Mouse (Mus musculus) neural tube, embryonic 14.5 days (tissue): ENCODE measurements around the gene Esm1. TPM values are rescaled to one million over a fixed set of nuclear protein-coding genes. Genes with fewer than 3 reads are reported as not detected.
A peak's percentile ranks its signal among the peaks of the same experiment; 100 is the strongest.

ENCODE experiments used
- ATAC-seq: fragments of 200-750 bp; cut with Nextera tagmentation; 2 replicates; pipeline ENCODE4 v1.8.0; 2017; ENCODE audit warnings: low read depth, mild to moderate bottlenecking, moderate TSS enrichment, moderate library complexity
- H3K27ac ChIP-seq: fragments of 300-500 bp; sonication (generic); 2 replicates; pipeline ENCODE4 v1.5.1; 2014; ENCODE audit warnings: low read depth, mild to moderate bottlenecking, control low read depth, low read length, moderate library complexity, mixed read lengths
- H3K27me3 ChIP-seq: fragments of 300-500 bp; sonication (generic); 2 replicates; pipeline ENCODE4 v1.6.1; 2014; ENCODE audit warnings: low read length; ENCODE audit not compliant: control insufficient read depth, insufficient read depth
- H3K36me3 ChIP-seq: fragments of 300-500 bp; sonication (generic); 2 replicates; pipeline ENCODE4 v1.6.1; 2014; ENCODE audit warnings: low read length, mixed read lengths; ENCODE audit not compliant: control insufficient read depth, insufficient read depth
- H3K4me1 ChIP-seq: fragments of 300-500 bp; sonication (generic); 2 replicates; pipeline ENCODE4 v1.6.1; 2014; ENCODE audit warnings: low read length; ENCODE audit not compliant: control insufficient read depth, insufficient read depth
- H3K4me2 ChIP-seq: fragments of 300-500 bp; sonication (generic); 2 replicates; pipeline ENCODE4 v1.6.1; 2014; ENCODE audit warnings: mild to moderate bottlenecking, low read depth, low read length, control low read depth
- H3K4me3 ChIP-seq: fragments of 300-500 bp; sonication (generic); 2 replicates; pipeline ENCODE4 v1.5.1; 2014; ENCODE audit warnings: low read depth, low read length, control low read depth, mixed read lengths
- H3K9ac ChIP-seq: fragments of 300-500 bp; sonication (generic); replicated peaks from 2 replicates; pipeline ENCODE4 v1.6.1; 2014; ENCODE audit warnings: low read depth, mild to moderate bottlenecking, control low read depth, low read length, mixed read lengths
- H3K9me3 ChIP-seq: fragments of 300-500 bp; sonication (generic); 2 replicates; pipeline ENCODE4 v1.6.1; 2016; ENCODE audit warnings: low read length; ENCODE audit not compliant: control insufficient read depth
- WGBS: fragments of 180-500 bp; shearing (Covaris S2); extraction: QIAGEN DNeasy Blood & Tissue Kit; methylation state at CpG from one replicate; pipeline ENCODE4 v1.1.7; 2014; 5-methylcytosine and 5-hydroxymethylcytosine counted together
- polyA plus RNA-seq: library from polyadenylated mRNA; unstranded; fragments of >200 nt; fragmentation: Nextera tagmentation; extraction: Ambion mirVana; gene quantifications from 2 replicates; pipeline ENCODE4 v1.2.1, GENCODE M21; 2014

Gene Esm1
- 0.19 and 1.0 TPM in 2 replicates for polyA plus RNA-seq

GRCm38 (mm10) chr13:113209624-113210023 is at the start of gene Esm1:
Gene Esm1, plus strand, starts transcription at chr13:113209659.
- H3K9ac ChIP-seq: no peak within 1 kb of the TSS
- H3K27ac ChIP-seq: no peak within 1 kb of the TSS
- H3K4me3 ChIP-seq: no peak within 1 kb of the TSS
- H3K27me3 ChIP-seq: no peaks in the 10 kb centered on the region
- WGBS: 45% methylated on average over 15 of the region's 15 CpGs
- H3K4me2 ChIP-seq: peak within 1 kb of the TSS; percentile 26; the same call in 1 of the 2 replicates
- no peak for ATAC-seq
- H3K36me3 ChIP-seq: no peaks in the 10 kb centered on the region
- H3K9me3 ChIP-seq: no peaks in the 10 kb centered on the region
- H3K4me1 ChIP-seq: no peaks in the 10 kb centered on the region

DNA sequence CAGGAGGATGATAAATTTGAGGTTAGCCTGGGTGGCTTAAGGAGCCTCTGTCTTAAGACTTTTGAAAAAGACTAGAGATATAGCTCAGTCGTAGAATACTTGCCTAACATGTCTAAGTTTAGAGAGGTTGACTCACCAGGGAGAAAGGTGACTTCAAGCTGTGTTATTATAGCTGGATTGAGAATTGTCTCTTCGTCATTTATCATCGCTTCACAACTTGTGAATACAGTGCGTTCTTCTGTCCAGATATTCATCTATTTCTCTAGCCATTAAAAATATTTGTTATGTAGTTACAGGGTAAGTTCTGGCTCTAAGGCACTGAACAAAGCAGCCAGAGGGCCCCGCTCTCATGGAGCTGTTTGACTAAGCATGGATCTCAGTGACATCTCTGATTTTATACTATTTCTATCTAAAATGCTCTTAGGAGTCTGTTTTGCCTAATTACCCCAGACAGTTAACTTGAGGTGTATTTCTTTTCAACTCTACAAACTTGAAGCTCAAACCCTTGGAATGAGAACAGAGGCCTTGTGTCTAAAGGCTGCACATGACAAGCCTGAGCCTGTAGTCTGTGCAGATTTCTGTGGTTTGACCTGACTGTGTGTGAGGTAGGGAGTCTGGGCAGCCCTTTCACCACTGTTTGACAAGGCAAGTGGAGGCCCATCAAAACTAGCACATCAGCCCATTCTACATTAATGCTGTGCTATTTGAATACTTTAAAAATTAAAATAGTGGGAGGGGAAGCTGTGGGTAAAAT is 45.0 kb upstream of the Esm1 start:
- Histone ChIP-seq H3K27me3 (no peaks in the 10 kb centered on the region), H3K4me3 (no peak overlapping the region), H3K9me3 (no peaks in the 10 kb centered on the region), H3K27ac (no peak overlapping the region), H3K4me1 (no peaks in the 10 kb centered on the region), H3K36me3 (no peaks in the 10 kb centered on the region), H3K9ac (no peak overlapping the region), H3K4me2 (no peak overlapping the region)
- 90% methylated on average over 5 of the region's 5 CpGs for WGBS
- ATAC-seq: no peak

DNA sequence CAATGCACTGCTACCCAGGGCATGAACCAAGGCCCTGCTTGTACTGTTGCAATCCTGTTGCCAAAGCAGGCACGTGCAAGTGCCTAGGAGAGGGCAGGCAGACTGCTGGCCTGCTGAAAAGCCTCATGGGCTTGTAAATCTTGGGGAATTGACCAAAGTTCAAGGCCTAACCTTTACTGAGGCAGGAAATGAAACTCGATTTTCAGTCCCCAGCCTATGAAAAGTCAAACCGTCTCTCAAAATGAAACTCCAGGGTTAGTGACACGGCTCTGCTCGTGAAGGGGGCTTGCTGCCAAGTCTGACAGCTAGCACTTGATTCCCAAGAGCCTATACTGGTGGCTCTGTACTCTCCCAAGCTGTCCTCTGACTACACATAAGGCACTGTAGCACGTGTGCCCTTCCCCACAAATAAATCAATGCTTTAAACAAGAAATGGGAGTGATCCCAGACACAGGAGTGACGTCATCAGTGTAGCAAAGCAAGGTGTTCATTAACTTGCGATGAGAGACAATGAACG is 41.4 kb upstream of the Esm1 start:
- Histone ChIP-seq H3K27ac (no peak overlapping the region), H3K9ac (no peak overlapping the region), H3K4me3 (no peak overlapping the region), H3K27me3 (no peaks in the 10 kb centered on the region), H3K4me1 (no peaks in the 10 kb centered on the region), H3K9me3 (no peaks in the 10 kb centered on the region), H3K4me2 (no peak overlapping the region), H3K36me3 (no peaks in the 10 kb centered on the region)
- no peak for ATAC-seq
- WGBS: 74% methylated on average over 9 of the region's 9 CpGs

- Histone ChIP-seq H3K4me2 (no peak overlapping the region), H3K36me3 (no peaks in the 10 kb centered on the region), H3K9ac (no peak overlapping the region), H3K4me1 (no peaks in the 10 kb centered on the region), H3K27me3 (no peaks in the 10 kb centered on the region), H3K4me3 (no peak overlapping the region), H3K27ac (no peak overlapping the region), H3K9me3 (no peaks in the 10 kb centered on the region)
- no peak for ATAC-seq
These were observed 39.2 kb upstream of the Esm1 start for GRCm38 (mm10) chr13:113170256-113170655.

- Histone ChIP-seq H3K9ac (no peak overlapping the region), H3K27ac (no peak overlapping the region), H3K36me3 (no peaks in the 10 kb centered on the region), H3K9me3 (no peaks in the 10 kb centered on the region), H3K4me2 (no peak overlapping the region), H3K4me3 (no peak overlapping the region), H3K4me1 (no peaks in the 10 kb centered on the region), H3K27me3 (no peaks in the 10 kb centered on the region)
- no peak for ATAC-seq
- 91% methylated on average over 6 of the region's 6 CpGs for whole genome bisulfite sequencing
These were observed 35.3 kb upstream of the Esm1 start for GRCm38 (mm10) chr13:113174162-113174561.

DNA sequence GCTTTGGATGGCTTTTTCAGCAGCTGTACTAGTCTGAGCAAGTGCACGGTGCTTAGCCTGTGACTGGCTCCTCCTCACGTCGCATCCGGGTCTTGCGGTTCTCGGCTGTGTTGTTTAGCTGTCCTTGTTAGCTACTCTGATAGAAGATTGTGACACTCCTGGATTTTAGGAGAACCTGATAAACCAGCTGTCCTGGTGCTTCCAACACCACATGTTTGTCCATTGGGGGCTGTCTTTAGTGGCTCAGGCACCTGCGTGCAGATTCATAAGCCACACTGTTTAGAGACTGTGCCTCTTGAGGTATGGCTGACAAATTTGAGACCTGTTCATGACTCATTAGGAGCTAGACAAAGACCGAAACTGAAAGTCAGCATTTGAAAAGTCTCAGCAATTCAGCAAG is 26.1 kb upstream of the Esm1 start:
- no peak overlapping the region for H3K27ac ChIP-seq
- no peaks in the 10 kb centered on the region for H3K36me3 ChIP-seq
- no peaks in the 10 kb centered on the region for H3K9me3 ChIP-seq
- WGBS: 95% methylated on average over 8 of the region's 8 CpGs
- H3K4me3 ChIP-seq: no peak overlapping the region
- no peaks in the 10 kb centered on the region for H3K27me3 ChIP-seq
- H3K4me2 ChIP-seq: no peak overlapping the region
- H3K9ac ChIP-seq: no peak overlapping the region
- H3K4me1 ChIP-seq: no peaks in the 10 kb centered on the region
- ATAC-seq: no peak

GRCm38 (mm10) chr13:113183720-113184119 is 25.7 kb upstream of the Esm1 start:
- no peaks in the 10 kb centered on the region for H3K27me3 ChIP-seq
- H3K4me3 ChIP-seq: no peak overlapping the region
- no peak for ATAC-seq
- no peak overlapping the region for H3K9ac ChIP-seq
- WGBS: 89% methylated on average over 4 of the region's 4 CpGs
- no peaks in the 10 kb centered on the region for H3K36me3 ChIP-seq
- no peaks in the 10 kb centered on the region for H3K9me3 ChIP-seq
- no peak overlapping the region for H3K27ac ChIP-seq
- H3K4me2 ChIP-seq: no peak overlapping the region
- H3K4me1 ChIP-seq: no peaks in the 10 kb centered on the region

- H3K4me2 ChIP-seq: no peak overlapping the region
- no peak overlapping the region for H3K9ac ChIP-seq
- H3K4me1 ChIP-seq: no peaks in the 10 kb centered on the region
- H3K9me3 ChIP-seq: no peaks in the 10 kb centered on the region
- 59% methylated on average over 13 of the region's 13 CpGs for WGBS
- no peak for ATAC-seq
- no peak overlapping the region for H3K27ac ChIP-seq
- H3K27me3 ChIP-seq: no peaks in the 10 kb centered on the region
- no peak overlapping the region for H3K4me3 ChIP-seq
- H3K36me3 ChIP-seq: no peaks in the 10 kb centered on the region
These were observed 12.4 kb upstream of the Esm1 start for GRCm38 (mm10) chr13:113196808-113197674.
